Mouse (Mus musculus) 416B (cell line): ENCODE results near the gene Irf2.

ENCODE experiments used
- DNase-seq: peaks from one replicate; pipeline ENCODE4 v3.0.0; 2011; ENCODE audit warnings: low read depth

Gene Irf2

DNA sequence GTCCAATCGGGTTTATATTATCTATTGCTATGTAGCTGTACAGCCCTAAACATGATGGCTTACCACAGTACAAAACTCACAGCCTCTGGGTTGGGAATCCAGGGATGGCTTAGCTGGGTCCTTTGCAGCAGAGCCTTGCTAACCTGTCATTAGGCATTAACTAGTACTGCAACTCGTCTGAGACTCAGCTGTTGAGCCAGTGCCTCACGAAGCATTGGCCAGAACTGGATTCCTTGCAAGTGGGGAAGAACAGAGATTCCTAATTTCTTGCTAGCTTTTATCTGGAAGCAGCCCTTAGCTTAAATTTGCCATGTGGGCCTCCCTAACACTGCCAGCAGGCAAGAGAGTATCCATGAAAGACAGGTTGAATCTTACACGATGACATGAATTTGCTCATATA lies 104.3 kb downstream of the Irf2 start:
- no peak for DNase-seq

DNA sequence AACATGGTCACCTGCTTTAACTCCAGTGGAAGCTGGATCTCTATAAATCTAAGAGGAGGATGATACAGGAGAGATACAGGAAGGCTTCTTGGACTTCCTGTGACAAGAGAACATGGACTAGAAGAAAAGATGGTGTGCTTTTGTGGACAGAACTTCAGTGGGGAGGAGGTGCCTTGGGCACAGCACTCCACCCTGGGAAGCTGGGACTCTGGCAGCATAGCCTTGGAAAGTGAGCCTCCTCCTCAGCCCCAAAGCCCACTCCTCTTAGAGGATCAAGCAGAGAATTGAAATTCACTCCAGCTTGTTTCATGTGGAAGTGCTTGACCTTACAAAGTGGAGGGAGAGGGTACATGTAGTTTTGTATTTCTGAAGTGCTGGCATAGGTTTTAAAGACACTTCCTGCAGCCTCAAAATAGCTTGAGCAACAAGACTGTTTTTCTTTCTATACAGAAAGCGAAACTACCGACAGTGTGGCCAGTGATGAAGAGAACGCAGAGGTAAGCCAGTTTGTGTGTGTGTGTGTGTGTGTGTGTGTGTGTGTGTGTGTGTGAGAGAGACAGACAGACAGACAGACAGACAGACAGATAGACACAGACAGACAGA lies 104.9 kb downstream of the Irf2 start:
- peak; percentile 51 for DNase-seq

DNA sequence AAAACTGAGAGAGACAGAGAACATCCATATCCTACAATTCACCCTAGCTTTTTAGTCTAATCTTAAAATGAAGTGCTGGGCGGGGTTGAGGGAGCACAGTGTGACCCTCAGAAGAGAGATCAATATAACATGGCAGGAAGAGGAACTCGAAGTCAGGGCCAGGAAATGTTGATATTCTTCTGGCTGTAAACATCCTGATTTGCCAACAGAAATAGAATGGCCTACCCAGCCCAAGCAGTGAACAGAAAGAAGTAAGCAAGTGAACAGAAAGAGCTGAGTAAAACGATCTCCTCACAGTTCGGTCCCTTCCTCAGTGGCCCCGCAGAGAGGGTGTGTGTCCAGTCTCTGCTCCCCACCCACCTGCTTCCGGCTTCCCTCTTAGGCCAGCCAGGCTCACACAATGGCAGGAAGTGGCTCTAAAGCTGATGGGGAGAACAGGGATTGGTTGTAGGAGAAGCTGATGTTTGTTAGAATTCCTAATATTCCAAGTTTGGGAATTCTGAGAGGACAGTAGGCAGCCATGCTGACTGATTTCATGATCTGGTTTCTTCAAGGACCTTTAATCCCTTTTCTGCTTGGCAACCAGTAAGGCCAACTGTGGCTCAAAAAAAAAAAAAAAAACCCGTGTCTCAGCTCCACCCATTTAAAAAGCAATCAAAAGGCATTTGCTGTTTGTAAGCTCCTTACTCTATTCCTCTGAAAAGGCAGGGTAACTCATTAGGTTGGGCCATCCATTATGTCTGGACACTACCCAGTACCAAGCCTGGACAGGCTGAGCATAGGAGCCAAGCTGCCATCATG lies 105.6 kb downstream of the Irf2 start:
- DNase-seq, result peak; percentile 49

DNA sequence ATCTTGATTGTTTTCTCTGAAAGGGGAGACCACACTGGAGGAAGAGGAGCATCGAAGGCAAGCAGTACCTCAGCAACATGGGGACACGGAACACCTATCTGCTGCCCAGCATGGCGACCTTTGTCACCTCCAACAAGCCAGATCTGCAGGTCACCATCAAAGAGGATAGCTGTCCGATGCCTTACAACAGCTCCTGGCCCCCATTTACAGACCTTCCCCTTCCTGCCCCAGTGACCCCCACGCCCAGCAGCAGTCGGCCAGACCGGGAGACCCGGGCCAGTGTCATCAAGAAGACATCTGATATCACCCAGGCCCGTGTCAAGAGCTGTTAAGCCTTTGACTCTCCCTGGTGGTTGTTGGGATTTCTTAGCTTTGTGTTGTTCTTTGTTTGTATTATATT lies 106.4 kb downstream of the Irf2 start:
- DNase-seq, result no peak

DNA sequence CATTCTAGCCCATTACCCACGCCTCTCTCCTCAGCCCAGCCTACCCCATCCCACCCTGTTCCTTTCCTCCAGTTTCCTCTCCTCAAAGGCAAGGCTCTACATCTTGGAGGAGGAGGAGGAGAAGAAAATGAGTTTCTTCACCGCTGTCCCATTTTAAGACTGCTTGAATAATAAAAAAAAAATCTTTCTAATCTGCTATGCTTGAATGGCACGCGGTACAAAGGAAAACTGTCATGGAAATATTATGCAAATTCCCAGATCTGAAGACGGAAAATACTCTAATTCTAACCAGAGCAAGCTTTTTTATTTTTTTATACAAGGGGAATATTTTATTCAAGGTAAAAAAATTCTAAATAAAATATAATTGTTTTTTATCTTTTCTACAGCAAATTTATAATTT lies 107.4 kb downstream of the Irf2 start:
- no peak for DNase-seq

DNA sequence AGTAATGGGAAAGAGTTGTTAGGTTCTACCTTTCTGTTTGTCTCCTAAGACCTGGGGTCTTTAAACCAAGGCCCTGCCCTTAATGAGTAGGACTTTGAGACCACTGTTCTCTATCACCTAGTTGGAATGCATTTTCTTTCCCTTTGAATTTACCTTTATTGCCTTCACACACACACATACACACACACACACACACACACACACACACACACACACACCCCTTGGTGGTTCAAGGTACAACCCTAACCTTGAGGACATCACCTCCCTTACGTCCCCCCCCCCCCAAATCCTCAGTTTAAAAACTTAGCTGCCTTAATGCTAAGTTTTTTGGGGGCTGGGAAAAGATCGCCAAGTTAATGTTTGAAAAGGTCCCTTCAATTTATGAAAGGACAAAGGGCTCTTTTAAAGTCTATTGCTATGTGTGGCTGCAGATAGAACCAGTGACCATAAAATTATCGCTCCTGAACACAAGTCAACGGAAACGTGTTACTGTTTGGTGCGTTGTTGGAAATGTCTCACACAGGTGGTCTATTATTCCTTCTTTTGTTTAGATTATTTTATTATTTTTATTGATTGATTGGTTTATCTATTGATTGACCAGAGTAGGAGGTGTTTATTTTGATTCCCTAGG lies 108.6 kb downstream of the Irf2 start:
- DNase-seq, result no peak

DNA sequence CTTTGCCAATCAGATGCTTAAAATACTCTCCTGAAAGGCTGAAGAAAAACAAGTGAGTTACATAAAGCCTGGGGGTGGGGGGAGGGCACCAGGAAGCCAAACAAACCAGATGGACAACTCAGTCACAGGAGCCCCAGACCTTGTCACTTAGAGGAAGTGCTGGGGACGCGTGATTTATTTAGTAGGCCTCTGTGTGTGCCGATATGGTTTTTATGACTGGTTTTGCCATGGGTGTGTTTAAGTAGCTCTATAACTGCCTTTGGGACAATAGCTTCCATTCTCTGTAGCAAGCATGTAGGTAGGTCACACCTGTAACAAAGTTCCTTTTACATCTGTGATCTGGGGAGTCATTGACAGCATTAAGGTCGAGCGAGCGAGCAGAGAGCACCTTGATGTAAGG lies 109.4 kb downstream of the Irf2 start:
- DNase-seq, result peak; percentile 87

DNA sequence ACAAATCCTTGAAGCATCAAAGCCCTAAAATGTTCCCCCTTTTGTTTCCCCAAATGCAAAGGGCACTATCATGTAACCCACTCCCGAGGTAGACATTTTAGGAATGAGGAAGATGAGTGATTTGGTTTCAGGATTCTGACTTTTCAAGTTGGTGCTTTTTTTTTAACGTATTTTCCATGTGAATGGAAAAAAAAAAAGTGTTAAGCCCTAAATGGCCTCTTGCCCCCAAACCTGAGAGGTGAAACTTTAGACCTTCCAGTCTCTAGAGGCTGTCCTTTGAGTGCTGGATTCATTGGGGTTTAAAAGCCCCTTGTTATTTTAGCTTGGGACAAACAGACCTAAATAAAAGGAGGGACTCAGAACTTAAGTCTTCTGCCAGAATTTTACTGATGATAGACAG lies 109.9 kb downstream of the Irf2 start:
- DNase-seq, result no peak

DNA sequence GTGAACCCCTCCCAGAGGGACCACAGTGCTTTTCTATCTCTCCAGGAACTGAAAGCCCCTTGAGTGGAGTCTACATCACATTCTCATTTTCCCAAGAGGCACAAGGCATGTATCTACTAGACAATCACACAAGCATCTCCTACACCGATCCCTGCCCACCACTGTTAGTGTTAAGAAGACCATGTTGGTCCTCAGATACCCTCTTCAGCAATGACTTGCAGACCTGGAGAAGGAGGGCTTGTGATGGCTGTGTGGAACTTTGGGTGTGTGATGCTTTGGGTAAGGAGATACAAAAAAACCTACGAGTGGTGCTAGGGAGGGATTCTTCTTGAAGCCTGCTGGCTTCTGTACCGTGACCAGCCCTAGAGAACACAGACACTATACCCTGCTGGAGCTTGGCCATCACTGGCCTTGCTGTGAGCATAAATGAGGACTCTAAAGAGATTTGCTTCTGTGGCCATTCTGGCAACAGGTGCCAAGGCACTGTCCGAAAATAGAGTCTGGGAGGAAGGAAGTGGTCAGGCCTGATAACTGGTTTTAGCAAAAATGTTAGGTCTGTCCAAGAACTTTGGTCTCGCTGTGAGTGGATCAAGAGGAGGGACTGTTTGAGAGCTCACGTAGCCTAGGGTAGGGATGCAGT lies 110.8 kb downstream of the Irf2 start:
- DNase-seq, result peak; percentile 89

DNA sequence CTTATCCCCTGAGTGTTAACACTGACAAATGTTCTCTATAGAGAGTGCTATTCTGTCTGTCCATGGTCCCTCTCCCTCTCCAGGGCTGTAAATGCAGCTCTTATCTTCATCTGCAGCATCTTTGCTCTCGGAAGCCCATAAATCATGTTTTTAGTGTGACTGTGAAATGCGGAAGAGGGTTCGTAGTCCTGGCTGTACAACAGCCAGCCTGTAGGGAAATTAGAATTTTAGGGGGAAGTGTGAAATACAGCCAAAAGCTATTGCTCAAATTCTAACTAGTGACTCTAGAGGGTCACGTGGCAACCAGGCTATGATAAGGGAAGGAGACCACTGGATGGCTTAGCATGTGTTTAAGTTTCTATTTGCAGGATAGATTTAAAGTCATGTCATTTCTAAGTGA lies 112.0 kb downstream of the Irf2 start:
- peak; percentile 78 for DNase-seq

DNA sequence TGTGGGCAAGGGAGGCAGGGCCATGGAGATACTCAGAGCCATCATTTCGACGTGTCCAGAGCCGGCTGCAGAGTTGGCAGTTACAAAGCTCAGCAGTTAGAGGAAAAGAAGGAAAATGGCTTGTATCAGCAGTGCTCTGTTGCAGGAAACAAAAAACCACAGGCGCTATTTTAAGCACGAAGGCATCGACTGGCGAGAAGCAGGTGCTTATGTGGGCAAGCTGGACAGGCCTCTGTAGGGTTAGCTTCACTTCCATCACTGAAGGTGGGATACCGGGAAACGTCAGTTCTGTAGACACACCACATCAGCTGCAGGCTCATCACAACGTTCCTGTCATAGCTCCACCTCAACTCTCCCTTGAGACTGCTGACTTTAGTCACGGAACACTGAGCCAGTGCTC lies 112.8 kb downstream of the Irf2 start:
- DNase-seq, result peak; percentile 86

DNA sequence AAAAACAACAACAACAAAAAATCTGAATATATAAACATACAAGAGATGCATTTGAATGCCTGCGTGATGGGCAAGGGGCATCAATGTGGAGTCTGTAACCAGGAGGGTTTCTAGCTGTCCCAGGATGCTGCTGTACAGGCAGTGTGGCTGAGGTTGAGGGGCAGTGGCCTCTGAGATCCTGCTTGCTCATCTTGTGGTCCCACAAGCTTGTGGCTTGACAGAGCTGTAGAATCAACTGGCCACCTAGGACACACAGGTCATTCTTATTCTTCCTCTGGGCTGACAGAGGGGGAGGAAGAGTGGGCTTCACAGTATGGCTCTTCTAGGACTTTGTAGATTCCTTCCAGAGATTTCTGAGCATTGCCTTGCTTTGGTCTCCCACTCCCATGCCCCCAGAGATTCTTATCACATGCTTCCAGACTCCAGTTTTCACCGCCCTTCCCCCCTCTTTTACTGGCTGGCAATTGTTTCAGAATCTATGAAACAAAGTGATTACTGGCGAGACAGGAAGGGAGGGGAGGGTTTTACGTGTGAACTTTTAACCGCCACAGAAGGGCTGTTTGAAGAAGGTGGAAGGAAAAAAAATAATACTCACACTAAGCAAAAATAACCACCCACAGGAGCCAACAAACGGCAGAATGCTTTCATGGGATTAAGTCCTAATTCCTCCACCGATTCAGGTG lies 119.8 kb downstream of the Irf2 start:
- peak; percentile 84 for DNase-seq

DNA sequence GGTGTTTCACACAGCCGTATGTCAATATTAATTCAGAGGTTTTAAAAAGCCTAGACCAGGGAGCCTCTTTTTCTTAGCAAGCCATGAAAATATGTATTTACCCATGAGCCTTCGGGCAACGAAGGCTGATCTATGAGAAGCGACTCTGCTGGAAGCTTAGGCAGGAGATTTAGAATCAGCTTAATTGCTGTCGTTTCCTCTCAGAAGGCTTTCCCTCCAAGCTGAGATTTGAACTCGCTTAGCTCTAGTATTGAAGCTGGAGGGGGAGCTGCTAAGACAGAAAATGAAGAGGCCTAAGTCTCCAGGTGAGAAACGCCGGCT lies 120.3 kb downstream of the Irf2 start:
- no peak for DNase-seq

DNA sequence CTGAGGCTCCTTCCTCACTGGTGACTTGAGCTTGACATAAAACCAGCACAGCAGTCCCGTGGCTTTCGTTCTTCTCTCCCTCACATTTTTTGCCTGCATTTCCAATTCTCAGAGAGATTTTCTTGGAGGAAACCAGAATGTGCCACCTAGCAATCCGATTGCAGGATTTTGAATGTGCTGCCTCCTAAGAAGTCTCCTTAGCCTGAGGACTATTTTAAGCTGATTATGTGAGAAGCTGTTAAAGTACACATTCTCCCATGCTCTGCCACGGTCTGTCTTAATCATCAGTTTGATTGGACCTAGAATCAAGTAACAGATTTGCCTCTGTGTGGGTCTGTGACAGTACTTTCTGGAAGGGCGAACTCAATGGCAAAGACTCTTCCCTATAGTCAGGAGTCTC lies 123.0 kb downstream of the Irf2 start:
- no peak for DNase-seq

DNA sequence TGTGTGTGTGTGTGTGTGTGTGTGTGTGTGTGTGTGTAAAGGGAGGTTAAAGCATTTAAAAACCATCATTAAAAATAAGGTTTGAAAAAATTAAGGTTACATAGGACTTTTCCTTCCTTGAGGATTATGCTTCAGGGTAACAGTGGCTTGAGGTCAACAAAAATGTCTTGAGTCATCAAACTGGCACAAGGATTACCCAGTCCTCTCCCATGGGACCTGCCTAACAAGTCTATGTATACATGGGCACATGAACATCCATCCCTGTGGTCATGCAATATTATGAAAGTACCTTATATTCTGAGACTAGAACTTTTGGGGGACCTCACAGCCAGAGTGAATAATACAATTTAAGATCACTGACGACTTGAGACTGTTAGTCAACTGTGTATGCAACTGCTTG lies 125.9 kb downstream of the Irf2 start:
- no peak for DNase-seq

DNA sequence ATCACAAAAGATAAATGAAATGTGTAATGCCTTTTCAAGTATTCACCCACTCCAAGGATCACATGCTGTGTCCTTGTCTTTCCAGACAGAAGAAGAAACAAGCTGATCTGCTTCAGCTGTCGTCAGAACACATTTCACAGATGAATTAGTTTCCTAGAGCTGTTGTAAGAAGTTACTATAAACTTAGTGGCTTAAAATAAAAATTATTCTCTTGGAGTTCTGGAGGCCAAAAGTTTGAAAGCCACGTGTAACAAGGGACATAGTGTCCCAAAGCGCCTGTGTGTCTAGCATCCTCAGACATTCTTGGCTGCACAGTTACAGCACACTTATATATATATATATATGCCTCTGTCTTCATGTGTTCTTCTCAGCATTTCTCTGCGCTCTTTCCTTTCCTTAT lies 127.9 kb downstream of the Irf2 start:
- no peak for DNase-seq

DNA sequence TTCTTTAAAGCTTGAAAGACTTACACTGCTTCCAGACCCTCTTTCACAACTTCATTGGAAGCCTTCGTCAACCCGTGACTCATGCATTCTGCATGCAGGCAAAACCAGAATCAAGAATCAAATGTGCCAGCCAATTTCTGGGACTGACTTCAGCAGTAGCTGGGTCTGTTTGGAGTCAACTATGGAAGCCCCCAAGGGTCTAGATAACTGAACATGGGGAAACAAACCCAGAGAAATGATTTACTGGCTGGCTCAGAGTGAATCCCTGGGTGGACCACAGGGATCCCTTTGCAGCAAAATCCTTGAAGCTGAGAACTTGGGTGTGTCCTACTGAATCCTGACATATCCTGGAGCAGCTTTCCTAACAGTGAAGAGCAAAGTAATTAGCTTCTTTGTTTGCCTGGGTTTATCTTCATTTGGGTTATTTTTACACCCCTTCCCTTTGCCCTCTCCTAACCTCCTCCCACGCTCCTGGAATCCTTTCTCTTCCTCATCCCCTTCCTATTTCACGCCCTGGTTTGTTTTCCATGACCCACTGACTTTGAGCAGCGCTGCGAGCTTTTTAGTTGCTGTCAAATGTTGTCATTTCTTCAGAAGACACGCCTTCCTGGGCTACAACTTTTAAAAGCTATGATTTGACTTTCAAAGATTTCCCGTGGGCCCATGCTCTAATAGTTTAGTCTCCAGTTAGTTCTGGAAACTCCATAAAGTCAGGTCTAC lies 129.0 kb downstream of the Irf2 start:
- peak; percentile 61 for DNase-seq

DNA sequence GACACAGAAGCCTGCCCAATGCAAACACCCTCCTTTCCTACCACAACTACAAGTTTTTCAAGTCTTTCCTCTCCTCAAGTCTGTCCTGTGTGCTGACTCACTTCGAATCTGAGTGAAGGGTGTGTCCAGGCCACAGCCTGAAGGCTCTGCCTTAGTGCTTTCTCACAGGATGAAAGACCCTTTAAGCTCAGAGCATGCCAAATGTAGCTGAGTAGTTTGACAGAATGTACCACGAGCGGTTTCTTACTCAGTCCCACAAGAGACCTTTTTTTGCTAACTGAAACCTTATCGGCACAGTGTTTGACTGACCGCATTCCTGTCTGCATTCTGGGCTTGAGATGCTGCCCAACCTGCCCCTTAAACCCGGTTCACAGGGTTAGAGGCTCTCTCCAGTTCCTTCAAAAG lies 130.0 kb downstream of the Irf2 start:
- DNase-seq, result peak; percentile 83

DNA sequence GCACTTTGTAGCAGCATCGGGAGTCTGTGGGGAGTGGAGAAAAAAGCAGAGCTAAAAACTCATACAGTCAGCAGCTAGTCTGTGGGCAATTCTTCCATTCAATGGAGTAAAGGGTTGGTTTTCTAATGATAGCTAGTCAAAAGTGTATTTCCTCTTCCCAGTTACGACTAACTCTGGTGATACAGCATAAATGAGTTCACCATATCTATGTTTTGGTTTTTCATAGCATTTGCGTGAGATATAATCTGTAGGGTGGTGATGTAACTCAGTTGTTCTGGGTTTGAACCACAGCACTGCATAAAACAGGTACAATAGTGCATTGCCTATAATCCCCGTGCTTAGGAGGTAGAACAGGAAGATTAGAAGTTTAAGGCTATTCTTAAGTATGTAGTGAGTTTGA lies 131.6 kb downstream of the Irf2 start:
- peak; percentile 25 for DNase-seq

DNA sequence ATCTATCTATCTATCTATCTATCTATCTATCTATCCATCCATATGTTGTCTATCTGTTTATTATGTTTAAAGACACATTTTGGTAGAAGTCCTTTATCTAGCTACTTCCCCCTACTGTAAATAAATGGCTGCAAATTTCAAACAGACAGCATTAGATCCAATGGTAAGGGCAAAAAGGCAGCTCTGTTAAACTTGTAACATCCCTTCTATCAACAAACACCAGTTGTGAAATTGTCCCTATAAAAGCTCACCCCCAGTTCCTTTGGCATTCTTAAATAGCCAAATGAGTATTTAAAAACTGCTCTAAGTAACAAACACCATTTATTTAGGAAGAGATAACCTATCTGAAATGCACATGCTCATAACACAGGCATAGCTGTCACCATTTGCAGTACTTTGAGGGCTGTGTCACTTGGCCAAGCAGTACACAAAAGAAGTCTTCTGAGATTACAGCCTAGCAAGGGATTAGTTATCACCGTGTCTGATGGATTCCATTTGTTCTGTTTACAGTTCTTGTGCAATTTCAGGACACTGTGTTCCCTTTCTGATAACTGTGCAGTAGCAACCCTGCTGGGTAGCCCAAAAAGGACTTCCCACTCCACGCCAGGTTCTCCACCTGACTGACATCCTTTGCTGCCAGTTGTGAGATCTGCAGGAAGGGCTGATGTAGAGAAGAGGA lies 136.2 kb downstream of the Irf2 start:
- DNase-seq, result peak; percentile 11

DNA sequence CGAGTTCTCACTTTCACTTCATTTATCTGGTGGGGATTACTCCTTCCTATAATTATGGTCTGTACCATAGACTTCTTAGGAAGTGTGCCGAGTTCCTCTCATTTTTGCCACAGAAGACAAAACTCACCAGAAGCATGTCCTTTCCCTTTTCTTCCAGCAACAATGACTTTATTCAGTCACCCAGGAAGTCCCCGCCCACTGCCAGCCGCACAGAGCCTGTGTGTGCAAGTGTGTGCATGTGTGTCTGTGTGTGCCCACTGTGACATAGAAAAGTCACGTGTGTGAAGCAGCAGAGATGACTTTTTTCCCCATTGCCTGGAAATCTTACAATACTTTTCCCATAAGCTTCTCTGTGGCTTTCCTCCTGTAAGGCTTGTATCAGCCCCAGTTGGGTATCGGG lies 141.8 kb downstream of the Irf2 start:
- DNase-seq, result no peak
